Mouse (Mus musculus) myocyte (in vitro differentiated cells): ENCODE data around the gene Ripor2.

Source experiments
- CEBPB ChIP-seq: IDR thresholded peaks from 2 replicates; pipeline ENCODE4 v1.6.1; 2011; ENCODE audit warnings: mild to moderate bottlenecking, moderate library complexity; ENCODE audit not compliant: poor library complexity, insufficient read depth, severe bottlenecking
- MYOD1 ChIP-seq, 3 experiments: IDR thresholded peaks; one replicate each; pipeline ENCODE4 v1.6.1; 2011; ENCODE audit warnings: control low read depth in 2 of 3, low read depth in 2 of 3, mild to moderate bottlenecking in 2 of 3, moderate library complexity in 1 of 3; ENCODE audit not compliant: insufficient read length in 2 of 3, control insufficient read depth in 1 of 3
- SRF ChIP-seq: IDR thresholded peaks from one replicate; pipeline ENCODE4 v1.6.1; 2011; ENCODE audit warnings: low read depth; ENCODE audit not compliant: control insufficient read depth, insufficient read length

DNA sequence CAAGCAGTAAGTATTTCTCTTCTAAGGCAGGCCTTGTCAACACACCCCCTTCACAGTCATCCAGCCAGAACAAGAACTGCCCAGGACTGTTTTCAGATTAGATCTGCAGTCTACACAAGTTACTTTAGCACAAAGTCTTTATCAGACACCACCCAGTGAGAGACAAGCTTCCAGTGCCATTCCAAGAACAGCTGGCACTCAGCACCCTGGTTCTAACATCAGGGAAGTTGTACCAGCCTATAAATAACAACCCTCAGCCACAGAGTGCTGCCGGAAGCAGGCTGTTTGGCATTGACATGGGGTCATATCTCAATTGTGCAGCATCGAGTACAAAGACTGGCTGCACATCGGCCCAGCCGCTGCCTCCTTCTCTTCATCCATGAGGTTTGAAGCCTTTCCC, 21.0 kb downstream of the Ripor2 start:
- TF ChIP-seq CEBPB (no peak), MYOD1 (IDR thresholded peaks at IDR 0.05; ENCODE audit: control insufficient read depth in 1 of 3, insufficient read length in 2 of 3, low read depth in 2 of 3) (peak in 2 of 3 experiments; percentile 24 to 52), SRF (no peak)
